Mouse (Mus musculus): ENCODE measurements around the gene Cdk2ap1.
"Not testable (repeated sequence)": the region's sequence is repeated elsewhere in the genome, so short reads cannot be mapped to it uniquely, and the experiment has no call there.

DNA sequence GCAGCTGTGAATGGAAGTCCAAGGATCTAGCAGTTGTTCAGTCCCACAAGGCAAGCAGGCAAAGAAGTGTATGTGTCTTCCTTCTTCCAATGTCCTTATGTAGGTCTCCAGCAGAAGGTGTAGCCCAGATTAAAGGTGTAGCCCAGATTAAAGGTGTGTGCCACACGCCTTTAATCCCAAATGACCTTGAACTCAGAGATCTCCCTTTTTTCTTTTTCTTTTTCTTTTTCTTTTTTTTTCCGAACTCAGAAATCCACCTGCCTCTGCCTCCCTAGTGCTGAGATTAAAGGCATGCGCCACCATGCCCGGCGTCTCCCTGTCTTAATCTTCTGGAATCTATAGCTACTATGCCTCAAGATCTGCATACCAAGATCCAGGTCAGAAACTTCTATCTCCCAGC lies at the start of gene Cdk2ap1:
- TF ChIP-seq CTCF (IDR thresholded peaks at IDR 0.05; ENCODE audit: low read depth, low read length); POLR2A (IDR thresholded peaks at IDR 0.05; ENCODE audit: insufficient read depth, low read length): not testable (repeated sequence)
